Mouse (Mus musculus): ENCODE results near the gene Tnc.

DNA sequence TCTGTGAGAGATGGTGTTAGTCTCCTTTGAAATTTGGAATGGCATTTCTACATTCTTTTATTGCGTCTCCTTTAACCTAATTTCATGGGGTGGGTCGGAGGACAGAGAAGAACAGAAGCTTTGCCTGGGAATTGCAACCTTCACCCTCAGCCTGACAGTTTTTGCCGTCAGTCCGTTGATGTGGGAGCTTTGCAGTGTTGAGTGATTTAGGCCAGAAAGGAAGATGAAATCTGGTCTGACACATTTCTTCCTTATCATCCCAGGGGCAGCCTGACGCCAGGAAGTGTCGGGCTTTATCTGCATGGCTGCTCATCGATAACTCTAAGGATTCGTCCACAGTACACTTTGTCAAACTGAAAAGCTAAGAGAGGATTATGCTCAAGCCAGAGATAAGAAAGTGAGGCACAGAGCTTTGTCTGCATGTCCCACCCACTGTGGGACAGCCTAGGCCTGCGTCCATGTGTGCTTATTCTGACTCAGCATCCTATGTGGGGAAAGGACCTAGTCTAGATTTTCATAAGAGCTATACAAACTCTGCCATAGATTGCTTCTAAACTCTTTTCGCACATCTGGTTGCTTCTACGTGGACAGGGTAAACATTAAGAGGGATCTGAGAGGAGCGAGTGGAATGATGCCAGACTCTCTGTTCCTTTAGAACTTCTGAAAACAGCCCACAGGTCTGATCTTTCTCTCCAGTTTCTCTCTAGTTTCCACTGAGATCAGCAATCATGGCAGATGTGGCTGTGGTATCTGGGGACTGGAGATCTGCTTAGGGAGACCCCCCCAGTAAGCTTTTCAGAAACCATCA lies 11.4 kb upstream of the Tnc start:
- no peak for TF ChIP-seq CTCF (IDR thresholded peaks at IDR 0.05)
- no peak for TF ChIP-seq EP300 (IDR thresholded peaks at IDR 0.05)

All from lung, postnatal 0 days (tissue).